Mouse (Mus musculus) right cerebral cortex, adult 2 months (tissue): ENCODE measurements around the gene Amigo1.
A peak's percentile ranks its signal among the peaks of the same experiment; 100 is the strongest.
"Not testable (repeated sequence)": the region's sequence is repeated elsewhere in the genome, so short reads cannot be mapped to it uniquely, and the experiment has no call there.

Experiments
- DNase-seq, 2 experiments: peaks; one replicate each; pipeline ENCODE4 v3.0.0; 2021 to 2022; ENCODE audit warnings: low spot score in 2 of 2

Gene Amigo1

GRCm38 (mm10) chr3:108209946-108210770 lies 24.0 kb downstream of the Amigo1 start:
- DNase-seq, result peak; percentile 94

DNA sequence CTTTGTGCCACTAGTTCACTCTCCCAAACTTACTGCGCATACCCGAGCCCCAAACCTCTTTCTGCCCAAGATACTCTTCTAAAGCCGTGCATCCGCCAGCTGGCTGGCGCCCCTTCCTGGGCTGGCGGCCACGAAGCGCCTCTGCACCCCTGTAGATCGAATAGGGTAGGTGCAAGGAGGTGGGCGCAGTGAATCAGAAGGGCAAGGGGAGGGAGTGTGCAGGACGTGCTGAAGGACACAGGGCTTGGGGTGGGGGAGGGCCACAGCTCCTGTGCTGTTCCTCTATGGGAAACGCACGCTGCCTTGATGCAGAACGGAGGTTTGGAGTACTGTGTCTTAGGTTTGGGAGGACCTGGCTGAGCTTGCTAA lies 24.6 kb downstream of the Amigo1 start, which contains the start of gene Atxn7l2:
Gene Atxn7l2 (minus strand): TSS at position 164 of the 369 bp plus-strand sequence.
- peak in 1 of 2 experiments; percentile 87 for DNase-seq

DNA sequence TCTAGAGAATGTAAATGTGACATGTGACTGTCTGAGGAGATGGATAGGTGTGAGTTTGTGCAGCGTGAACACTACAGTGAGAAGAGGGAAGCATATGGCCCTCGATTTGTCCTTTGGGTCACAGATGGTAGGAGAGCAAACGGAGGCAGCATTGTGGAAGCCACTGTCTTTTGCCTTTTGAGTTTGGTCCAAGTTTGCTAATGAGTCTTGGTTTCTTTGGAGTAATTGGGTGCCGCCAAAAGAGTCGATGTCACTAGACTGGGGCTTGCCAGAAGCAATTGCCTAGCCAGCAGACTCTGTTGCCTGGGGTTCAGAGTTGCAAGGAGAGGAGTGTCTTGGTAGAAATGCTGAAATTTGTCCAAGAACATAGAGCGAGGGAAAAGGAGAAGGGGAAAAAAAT lies 25.7 kb downstream of the Amigo1 start:
- peak in 1 of 2 experiments; percentile 10 for DNase-seq

- DNase-seq, result peak in 1 of 2 experiments; percentile 4
These were observed 26.3 kb downstream of the Amigo1 start for GRCm38 (mm10) chr3:108212406-108212805.

GRCm38 (mm10) chr3:108214734-108215133 lies 28.6 kb downstream of the Amigo1 start:
- DNase-seq, result no peak

DNA sequence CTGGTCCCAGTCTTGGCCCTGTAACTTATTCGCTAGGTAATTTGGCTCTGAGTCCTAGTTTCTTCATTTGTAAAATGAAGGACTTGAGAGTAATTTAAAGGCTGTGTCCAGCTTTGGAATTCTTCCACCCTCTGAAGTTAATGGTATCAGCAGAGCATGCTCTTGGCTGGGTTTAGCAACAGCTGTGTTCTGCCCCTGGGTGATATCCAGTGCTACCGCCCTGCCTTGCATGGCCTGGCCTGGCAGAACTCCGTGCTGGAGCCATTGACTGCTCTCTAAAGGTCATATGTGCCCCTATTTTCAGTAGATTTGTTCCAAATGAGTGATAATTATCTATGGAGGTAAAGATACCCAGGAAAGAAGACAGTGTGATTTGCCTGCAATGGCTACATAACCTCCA lies 34.5 kb downstream of the Amigo1 start:
- DNase-seq, result no peak

- no peak for DNase-seq
These were observed 39.8 kb downstream of the Amigo1 start for GRCm38 (mm10) chr3:108225711-108226557.

DNA sequence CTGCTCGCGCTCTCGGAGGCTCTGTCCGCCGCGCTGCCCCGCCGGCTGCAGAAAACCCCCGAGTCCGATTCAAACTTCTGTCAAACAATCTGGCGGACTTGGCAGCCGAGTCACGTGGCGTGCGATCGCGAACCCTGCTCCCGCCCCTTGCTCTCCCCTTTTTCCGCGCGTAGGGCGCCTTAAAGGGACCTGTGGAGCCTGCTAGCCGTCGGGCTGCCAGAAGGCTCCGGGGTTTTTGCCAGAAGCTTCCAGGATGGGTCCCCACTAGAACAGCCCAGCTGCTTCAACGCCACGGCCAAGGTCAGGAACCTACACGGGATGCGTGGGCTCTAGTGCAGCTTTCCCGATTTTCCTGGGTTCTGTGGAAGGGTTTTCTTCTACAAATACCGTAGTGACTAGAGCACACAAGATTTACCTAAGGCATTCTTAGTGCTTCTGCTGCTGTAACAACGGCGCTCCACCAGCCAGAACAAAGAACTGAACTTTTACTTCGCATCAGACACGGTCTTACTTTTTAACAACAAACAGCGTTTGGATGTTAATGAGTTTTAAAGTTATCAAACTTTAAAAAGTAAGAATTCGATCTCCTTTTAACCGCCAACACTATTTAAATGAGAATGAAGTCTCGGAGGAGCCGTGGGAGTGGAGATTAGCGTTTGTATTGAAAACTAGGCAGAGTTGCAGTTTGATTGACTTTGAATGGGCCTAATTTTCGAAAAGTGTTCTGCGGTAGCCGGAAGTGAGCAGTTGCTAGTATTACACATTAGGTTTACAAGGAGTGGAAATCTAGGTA lies 40.6 kb downstream of the Amigo1 start, which contains the start of gene Sypl2:
Gene Sypl2 (minus strand): TSS at position 91 of the 793 bp plus-strand sequence.
- no peak for DNase-seq

- no peak for DNase-seq
These were observed 41.4 kb downstream of the Amigo1 start for GRCm38 (mm10) chr3:108227521-108227920.

DNA sequence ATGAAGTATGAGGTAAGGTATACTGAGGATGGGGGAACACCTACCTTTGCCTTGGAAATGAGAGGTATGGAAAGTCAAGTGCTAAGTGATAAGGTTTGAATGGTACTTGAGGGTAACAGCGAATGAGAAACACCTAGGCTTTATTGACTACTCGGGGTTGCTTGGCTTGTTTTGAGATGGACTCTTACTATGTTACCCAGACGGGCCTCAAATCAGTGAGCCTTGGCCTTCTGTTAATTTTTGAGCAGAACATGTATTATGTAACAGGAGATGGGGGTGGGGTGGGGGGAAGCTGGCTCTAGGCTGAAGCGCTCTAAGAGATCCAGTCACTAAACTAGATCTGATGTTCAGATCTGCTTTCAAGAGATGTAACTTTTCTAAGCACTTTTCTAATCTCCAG lies 45.5 kb downstream of the Amigo1 start:
- no peak for DNase-seq

- not testable (repeated sequence) for DNase-seq
These were observed 51.5 kb downstream of the Amigo1 start for GRCm38 (mm10) chr3:108237474-108238102.

DNA sequence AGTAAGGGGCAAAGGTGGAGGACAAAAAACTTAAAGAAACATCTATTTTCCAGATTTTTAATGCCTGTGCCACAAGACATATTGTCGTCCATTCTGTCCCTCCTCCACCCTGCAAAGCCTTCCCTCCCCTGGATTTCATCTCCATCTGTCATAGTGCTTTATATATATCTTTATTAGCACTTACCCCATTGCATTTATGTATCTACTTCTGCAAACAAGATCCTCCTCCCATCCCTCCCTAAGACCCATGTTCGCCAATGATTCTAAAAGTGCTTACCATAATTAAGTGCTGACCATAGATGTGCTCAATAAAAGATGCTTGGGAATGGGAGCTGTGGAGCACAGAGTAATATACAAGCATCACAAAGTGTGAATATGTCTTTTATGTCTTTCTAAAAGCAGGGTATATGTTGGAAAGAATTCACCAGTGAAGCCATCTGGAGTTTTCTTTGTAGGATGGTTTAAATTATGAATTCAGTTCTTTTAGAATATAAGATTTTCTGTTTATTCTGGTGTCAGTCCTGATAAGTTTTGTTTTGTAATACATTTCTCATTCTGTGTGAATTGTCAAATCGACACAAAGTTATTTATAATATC lies 55.2 kb downstream of the Amigo1 start:
- DNase-seq, result no peak
